Mouse (Mus musculus): ENCODE data around the gene Gbp7.
"Not testable (repeated sequence)": the region's sequence is repeated elsewhere in the genome, so short reads cannot be mapped to it uniquely, and the experiment has no call there.

The Gbp7 gene

DNA sequence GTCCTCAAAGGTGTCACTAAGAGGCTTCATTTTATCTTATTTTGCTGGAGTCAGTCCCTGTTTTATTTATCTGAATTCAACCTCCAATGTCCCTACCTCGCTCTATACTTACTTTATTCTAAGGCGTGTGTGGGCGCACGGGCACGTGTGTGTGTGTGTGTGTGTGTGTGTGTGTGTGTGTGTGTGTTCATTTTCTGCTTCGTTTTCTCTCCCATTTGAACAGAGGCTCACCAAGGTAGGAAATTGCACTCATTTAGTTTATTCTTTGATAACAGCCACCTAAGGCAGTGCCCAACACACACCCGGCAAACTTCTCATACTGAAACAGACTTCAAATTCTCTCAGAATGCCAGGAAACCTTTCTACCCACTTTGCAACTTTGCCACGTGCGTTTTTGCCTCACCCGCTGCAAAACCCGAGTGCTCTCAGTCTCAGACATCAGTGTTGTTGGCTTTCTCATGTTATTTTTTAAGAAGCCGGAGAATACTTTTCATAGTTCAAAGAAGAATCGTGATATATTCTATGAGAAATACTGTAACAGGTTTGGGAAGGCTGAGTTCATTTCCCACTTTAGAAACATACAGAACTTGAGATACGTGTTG, 31.0 kb downstream of the Gbp7 start:
- DNase-seq (ENCODE audit: low spot score in 2 of 2) = no peak

DNA sequence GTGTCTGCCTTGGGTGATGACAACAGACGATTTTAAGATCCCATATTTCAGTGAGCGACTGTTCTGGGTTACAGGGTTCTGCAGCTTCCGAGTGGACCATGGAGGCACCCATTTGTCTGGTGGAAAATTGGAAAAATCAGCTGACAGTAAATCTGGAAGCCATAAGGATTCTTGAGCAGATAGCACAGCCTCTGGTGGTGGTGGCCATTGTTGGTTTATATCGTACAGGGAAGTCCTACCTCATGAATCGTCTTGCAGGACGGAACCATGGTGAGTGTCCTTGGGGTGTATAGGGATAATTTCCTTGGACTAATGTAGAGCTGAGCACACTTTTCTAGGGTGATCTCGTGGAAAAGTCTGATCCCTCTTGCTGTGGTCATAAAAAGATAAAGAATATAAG, 31.5 kb downstream of the Gbp7 start:
- no peak for DNase-seq (ENCODE audit: low spot score in 2 of 2)

DNA sequence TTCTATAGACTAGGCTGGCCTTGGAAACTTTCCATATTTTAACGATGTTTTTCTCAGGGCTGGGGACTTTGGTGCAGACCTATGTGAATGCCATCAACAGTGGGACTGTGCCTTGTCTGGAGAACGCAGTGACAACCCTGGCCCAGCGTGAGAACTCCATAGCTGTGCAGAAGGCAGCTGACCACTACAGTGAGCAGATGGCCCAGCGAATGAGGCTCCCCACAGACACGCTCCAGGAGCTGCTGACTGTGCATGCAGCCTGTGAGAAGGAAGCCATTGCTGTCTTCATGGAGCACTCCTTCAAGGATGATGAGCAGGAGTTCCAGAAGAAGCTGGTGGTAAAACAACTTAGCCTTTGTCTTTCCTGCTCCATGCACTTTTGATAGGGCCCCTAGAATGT, 37.3 kb downstream of the Gbp7 start:
- DNase-seq (ENCODE audit: low spot score in 2 of 2) = not testable (repeated sequence)

DNA sequence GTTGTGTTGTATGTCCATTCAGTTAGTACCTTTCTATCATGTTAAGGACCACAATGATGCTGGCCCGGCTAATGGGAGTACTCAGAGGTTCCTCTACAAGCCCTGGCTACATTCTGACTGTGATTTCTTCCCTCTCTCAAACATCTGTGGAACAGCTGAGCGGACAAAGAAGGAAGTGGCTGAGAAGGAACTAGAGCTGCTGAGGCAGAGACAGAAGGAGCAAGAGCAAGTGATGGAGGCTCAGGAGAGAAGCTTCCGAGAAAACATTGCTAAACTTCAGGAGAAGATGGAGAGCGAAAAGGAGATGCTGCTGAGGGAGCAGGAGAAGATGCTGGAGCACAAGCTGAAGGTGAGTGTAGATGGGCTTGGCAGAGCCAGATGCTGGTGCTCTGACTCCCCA, 40.6 kb downstream of the Gbp7 start:
- no peak for DNase-seq (ENCODE audit: low spot score in 2 of 2)

DNA sequence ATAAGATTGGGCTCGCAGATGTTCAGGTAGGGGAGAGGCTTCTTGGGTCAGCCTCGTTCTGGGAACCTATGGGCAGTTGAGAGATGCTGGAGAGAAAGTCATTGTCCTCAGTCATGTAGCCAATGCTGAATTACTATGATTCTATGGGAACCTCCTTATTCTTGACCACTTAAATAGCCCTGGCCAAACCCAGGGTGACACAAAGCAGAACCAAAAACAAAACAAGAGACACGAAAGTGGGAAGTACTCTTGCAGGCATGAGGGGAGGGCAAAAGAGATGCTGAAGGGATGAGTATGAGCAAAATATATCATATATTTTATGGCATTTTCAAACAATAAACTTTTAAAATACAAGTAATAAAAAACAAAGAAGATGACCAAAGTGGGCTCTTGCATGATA, 47.0 kb downstream of the Gbp7 start:
- DNase-seq (ENCODE audit: low spot score in 2 of 2) = no peak

DNA sequence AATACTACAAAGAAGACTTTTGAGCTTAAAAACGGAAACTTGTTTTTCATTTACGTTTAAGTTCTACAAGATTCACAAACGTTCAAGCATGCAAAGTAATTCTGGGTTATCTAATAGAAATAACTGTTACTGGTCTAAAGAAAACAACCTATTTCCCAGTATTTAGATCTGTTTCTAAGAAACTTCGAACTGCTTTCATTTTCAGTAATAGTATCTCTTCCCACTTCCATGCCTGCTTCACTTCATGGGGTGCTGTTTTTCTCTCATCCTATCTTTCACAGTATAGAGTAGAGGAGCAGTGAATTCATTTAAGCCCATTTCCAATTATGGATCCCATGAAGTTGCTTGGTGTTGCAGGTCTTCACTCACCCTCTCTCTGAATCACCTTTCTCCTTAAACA, 48.2 kb downstream of the Gbp7 start:
- no peak for DNase-seq (ENCODE audit: low spot score in 2 of 2)

DNA sequence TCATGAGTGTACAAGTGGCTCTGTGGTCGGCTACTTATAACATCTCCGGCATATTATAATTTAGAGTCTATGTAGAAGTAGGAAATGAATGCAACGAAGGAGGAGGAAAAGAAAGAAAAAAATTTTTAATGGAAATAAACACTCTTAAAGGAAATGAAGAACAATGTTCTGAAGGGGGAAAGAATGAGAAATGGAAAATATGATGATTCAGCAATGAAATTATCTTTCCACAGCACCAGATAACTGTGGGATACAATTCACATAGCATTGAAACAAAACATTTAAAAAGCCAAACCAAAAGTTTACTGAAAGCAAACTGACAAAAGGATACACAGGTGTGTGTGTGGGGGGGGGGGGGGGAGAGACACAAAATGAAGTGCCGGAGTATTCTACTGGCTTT, 52.9 kb downstream of the Gbp7 start:
- DNase-seq (ENCODE audit: low spot score in 2 of 2) = no peak

DNA sequence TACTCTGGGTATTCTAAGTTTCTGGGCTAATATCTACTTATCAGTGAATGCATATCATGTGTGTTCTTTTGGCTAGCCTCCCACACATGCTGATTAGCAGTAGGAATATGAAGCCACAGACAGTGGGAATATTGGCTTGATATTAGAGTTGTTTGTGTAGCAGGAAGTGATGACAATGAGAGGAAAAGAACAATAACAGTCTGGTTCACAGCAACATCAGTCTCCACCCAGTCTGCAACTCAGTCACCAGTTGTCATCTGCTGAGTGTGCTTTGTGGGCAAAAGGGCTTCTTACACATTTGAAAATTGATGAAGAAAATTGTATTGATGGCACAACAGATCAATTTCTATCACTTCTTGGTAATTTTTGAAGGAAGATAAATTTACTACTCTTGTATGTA, 57.2 kb downstream of the Gbp7 start:
- DNase-seq (ENCODE audit: low spot score in 2 of 2) = no peak

DNA sequence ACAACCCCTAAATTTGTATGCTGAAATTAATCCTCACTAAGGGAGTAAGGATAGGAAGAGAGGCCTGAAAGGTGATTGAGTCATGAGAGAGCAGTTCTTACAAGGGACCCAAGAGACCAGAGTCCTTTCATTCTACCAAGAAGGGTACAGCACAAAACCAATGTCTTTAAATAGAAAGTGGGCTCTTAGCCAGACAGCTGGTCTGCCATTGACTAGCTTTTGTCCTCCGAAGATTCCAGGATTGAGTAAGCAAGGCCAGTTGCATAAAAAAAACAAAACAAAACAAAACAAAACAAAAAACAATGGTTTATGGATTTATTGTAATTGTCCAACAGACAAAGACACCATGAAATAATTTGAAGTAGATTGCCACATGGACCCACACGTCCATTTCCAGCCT, 58.7 kb downstream of the Gbp7 start:
- DNase-seq (ENCODE audit: low spot score in 2 of 2) = no peak

DNA sequence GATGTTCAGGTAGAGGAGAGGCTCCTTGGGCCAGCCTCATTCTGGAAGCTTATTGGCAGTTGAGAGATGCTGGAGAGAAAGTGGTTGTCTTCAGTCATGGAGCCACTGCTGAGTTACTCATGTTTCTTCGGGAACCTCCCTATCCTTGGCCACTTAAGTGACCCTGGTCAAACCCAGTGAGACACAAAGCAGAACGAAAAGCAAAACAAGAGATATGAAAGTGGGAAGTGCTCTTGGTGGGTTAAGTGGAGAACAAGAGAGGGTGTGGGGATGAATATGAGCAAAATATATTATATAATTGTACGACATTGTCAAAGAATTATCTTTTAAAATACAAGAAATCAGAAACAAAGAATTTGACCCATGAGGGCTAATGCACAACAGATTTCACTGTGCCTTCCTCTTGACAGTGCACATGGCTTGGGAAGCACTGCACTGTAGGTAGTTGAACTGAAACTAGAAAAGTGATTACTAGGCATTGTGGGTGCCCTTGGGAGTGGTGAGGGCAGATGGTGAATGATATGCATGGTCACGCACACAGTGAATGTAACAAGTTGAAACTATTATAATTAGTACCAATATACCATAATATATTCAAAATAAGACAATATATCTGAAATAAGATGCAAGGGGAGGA, 60.4 kb downstream of the Gbp7 start:
- DNase-seq (ENCODE audit: low spot score in 2 of 2) = no peak

DNA sequence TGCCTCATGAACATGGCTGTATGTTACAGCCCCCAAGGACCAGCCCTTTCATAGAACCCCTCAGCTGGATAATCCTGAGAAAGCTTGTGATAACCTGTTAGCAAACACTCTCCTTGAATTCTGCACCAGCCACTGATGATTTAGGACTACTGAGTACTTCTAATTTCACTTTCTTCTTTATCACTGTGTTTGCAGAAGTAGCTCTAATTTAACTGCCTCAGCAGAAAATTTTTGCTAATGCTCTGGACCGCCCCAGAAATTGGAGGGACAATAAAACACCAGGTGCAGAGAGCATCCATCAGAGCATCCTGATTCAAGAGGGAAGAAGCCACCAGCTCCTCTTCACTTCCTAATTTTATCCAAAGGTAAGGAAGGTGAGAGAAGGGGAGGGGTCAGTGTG, 64.4 kb downstream of the Gbp7 start, which contains the start of gene Gbp2b:
Gene Gbp2b (plus strand): TSS at position 301 of the 400 bp plus-strand sequence.
- no peak for DNase-seq (ENCODE audit: low spot score in 2 of 2)

DNA sequence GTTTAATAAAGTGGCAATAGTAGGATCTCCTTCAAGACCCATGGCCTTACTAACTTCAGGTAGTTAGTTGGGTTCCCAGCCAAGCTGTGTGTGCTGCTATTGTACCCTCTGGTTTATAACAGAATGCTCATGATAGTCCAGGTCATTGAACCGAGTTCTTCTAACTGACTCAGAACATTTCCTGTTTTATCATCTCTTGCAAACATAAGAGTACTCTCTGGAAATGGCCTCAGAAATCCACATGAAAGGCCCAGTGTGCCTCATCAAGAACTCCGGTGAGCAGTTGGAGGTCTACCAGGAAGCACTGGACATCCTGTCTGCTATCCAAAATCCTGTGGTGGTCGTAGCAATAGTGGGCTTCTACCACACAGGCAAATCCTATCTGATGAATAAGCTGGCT, 67.8 kb downstream of the Gbp7 start:
- DNase-seq (ENCODE audit: low spot score in 2 of 2) = no peak
